Mouse (Mus musculus) midbrain, postnatal 0 days (tissue): Measurements from ENCODE around the gene Card10. TPM values are rescaled to one million over a fixed set of nuclear protein-coding genes. Genes with fewer than 3 reads are reported as not detected.

Experiments
- ATAC-seq: fragments of 200-750 bp; cut with Nextera tagmentation; 2 replicates; pipeline ENCODE4 v1.8.0; 2017; ENCODE audit warnings: moderate number of reproducible peaks, mild to moderate bottlenecking, moderate TSS enrichment, moderate library complexity; ENCODE audit not compliant: low FRiP score
- DNase-seq: peaks from one replicate; pipeline ENCODE4 v3.0.0-alpha.2; 2015; ENCODE audit warnings: low spot score
- H3K27ac ChIP-seq: fragments of 300-500 bp; sonication (generic); 2 replicates; pipeline ENCODE4 v1.5.1; 2014; ENCODE audit warnings: low read depth, mild to moderate bottlenecking, low read length, mixed read lengths
- H3K27me3 ChIP-seq: fragments of 300-500 bp; sonication (generic); 2 replicates; pipeline ENCODE4 v1.6.1; 2014; ENCODE audit warnings: low read length, control low read depth, mixed read lengths; ENCODE audit not compliant: insufficient read depth
- H3K36me3 ChIP-seq: fragments of 300-500 bp; sonication (generic); 2 replicates; pipeline ENCODE4 v1.6.1; 2014; ENCODE audit warnings: low read length, control low read depth, mixed read lengths; ENCODE audit not compliant: insufficient read depth
- H3K4me1 ChIP-seq: fragments of 300-500 bp; sonication (generic); 2 replicates; pipeline ENCODE4 v1.6.1; 2014; ENCODE audit warnings: mild to moderate bottlenecking, control low read depth, antibody characterized with exemption, low read length, mixed read lengths; ENCODE audit not compliant: insufficient read depth
- H3K4me2 ChIP-seq: fragments of 300-500 bp; sonication (generic); 2 replicates; pipeline ENCODE4 v1.6.1; 2014; ENCODE audit warnings: low read depth, mild to moderate bottlenecking, low read length, mixed read lengths; ENCODE audit not compliant: poor library complexity, severe bottlenecking
- H3K4me3 ChIP-seq: fragments of 300-500 bp; sonication (generic); 2 replicates; pipeline ENCODE4 v1.5.1; 2014; ENCODE audit warnings: low read depth, mild to moderate bottlenecking, low read length, moderate library complexity
- H3K9ac ChIP-seq: fragments of 300-500 bp; sonication (generic); replicated peaks from 2 replicates; pipeline ENCODE4 v1.6.1; 2014; ENCODE audit warnings: mild to moderate bottlenecking, low read length, moderate library complexity, mixed read lengths; ENCODE audit not compliant: poor library complexity, severe bottlenecking
- H3K9me3 ChIP-seq: fragments of 300-500 bp; sonication (generic); 2 replicates; pipeline ENCODE4 v1.6.1; 2016; ENCODE audit warnings: low read length, control low read depth
- CTCF ChIP-seq: IDR thresholded peaks from 2 replicates; pipeline ENCODE4 v1.5.1; 2016; ENCODE audit warnings: antibody characterized with exemption, mild to moderate bottlenecking
- WGBS: fragments of 180-500 bp; shearing (Covaris S2); extraction: QIAGEN DNeasy Blood & Tissue Kit; methylation state at CpG from one replicate; pipeline ENCODE4 v1.1.7; 2014; 5-methylcytosine and 5-hydroxymethylcytosine counted together
- polyA plus RNA-seq: library from polyadenylated mRNA; unstranded; fragments of >200 nt; fragmentation: Nextera tagmentation; extraction: Ambion mirVana; gene quantifications from 2 replicates; pipeline ENCODE4 v1.2.1, GENCODE M21; 2015
- total RNA-seq: library from RNA; depleted of rRNA; stranded (reverse); fragments of >200 nt; gene quantifications from 2 replicates; pipeline ENCODE4 v1.2.3, GENCODE M21; 2014

The Card10 gene
- total and polyA plus RNA-seq, 2 experiments from 2014 or later, result 0.71 to 2.5 TPM

DNA sequence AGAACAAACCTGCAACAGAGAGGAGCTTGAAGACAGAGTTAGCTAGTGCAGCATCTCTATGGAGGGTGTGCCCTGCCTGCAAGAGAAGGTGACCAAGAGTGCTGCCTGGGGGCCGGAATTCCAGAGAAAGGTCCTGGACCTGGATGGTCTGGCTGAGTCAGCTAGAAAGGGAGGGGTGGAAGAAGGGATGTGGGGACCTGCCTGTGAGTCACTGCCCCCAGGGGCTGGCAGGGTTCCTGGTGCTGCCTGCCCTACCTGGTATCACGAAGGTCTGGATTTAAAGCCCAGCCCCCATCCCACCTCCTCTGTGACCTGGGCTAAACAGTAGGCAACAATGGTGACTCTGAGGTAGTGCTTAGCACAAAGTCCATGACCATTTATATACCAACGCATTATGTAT is 4.3 kb upstream of the Card10 start:
- peaks cover 5% of the 10 kb centered on the region; the same call in 1 of the 2 replicates for H3K27me3 ChIP-seq
- H3K9ac ChIP-seq, result no peak overlapping the region
- no peak overlapping the region for H3K27ac ChIP-seq
- H3K4me1 ChIP-seq, result peaks cover 5% of the 10 kb centered on the region; the same call in 1 of the 2 replicates
- TF ChIP-seq CTCF, result no peak
- no peaks in the 10 kb centered on the region for H3K36me3 ChIP-seq
- no peak overlapping the region for H3K4me2 ChIP-seq
- WGBS, result 87% methylated on average over 3 of the region's 3 CpGs
- no peaks in the 10 kb centered on the region for H3K9me3 ChIP-seq
- H3K4me3 ChIP-seq, result no peak overlapping the region
- ATAC-seq (no peak), DNase-seq (no peak)

DNA sequence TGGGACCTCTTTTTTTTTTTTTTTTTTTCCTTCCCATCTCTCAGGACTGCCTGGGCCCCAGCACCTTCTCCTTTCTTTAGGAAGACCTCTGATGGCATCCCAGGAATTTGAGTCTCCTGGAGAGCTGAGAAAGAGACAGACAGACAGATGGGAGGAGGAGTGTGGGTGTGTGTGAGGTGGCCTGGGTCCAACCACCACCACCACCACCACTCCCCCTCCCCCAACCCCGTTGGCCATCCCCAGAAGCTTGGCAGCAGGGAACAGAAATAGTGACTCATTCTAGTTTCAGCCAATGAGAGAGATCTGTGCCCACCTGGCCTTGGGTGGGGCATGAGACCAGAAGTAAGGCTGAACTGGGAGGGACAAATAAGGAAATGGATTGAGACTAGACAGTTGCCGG is 3.8 kb upstream of the Card10 start:
- no peak overlapping the region for H3K4me2 ChIP-seq
- no peak overlapping the region for H3K27ac ChIP-seq
- no peak for ATAC-seq
- H3K4me3 ChIP-seq, result no peak overlapping the region
- no peak overlapping the region for H3K9ac ChIP-seq
- TF ChIP-seq CTCF, result no peak
- no peaks in the 10 kb centered on the region for H3K9me3 ChIP-seq
- peaks cover 7% of the 10 kb centered on the region for H3K27me3 ChIP-seq
- WGBS, result 47% methylated on average over 2 of the region's 2 CpGs
- no peak for DNase-seq
- peaks cover 5% of the 10 kb centered on the region for H3K4me1 ChIP-seq
- H3K36me3 ChIP-seq, result no peaks in the 10 kb centered on the region

DNA sequence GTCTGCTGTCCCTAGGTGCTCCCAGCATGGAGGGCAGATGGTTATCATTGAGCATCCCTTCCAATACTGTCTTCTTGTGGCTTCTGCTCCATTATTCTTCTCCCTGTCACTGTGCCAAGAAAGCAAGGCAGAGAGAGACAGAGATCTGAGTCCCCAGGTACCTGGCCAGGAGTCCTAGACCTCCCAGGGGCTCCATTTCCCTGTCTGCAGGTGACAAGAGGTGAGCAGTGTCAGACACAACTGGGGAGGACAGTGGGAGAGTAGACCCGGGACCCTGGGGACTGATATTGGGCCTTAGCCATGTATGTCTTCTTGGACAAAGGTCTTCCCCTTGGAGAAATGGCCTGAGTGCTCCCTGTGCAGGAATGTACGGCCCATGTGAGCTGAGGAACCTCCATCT is 2.5 kb upstream of the Card10 start:
- Histone ChIP-seq H3K27ac (no peak overlapping the region), H3K9me3 (no peaks in the 10 kb centered on the region), H3K9ac (no peak overlapping the region), H3K36me3 (no peaks in the 10 kb centered on the region), H3K27me3 (peaks cover 14% of the 10 kb centered on the region), H3K4me2 (no peak overlapping the region), H3K4me1 (peaks cover 5% of the 10 kb centered on the region), H3K4me3 (no peak overlapping the region)
- 67% methylated on average over 2 of the region's 2 CpGs for WGBS
- DNase-seq, result no peak
- no peak for ATAC-seq
- TF ChIP-seq CTCF, result no peak

DNA sequence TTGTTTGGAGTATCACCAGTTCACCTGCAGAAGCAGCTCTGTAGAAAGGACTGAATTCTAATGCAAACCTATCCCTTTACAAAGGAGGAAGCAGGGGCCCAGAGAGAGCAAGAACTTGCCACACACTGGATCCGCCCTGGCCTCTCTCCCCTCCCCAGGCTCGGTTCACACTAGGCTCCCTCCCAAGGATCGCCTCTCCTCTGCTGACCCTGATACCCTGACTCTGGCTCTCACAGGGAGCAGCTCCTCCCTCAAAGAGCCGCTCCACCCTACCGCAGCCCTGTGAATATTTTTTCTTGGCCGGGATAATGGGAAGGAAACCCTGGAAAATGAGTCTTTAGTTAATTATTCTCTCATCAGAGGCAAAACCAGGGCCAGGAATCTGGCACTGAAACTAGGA is 1.5 kb upstream of the Card10 start:
- ATAC-seq (no peak), DNase-seq (no peak)
- Histone ChIP-seq H3K27me3 (peaks cover 14% of the 10 kb centered on the region), H3K36me3 (no peaks in the 10 kb centered on the region), H3K4me3 (no peak overlapping the region), H3K9ac (no peak overlapping the region), H3K4me2 (no peak overlapping the region), H3K4me1 (peaks cover 5% of the 10 kb centered on the region), H3K27ac (no peak overlapping the region), H3K9me3 (no peaks in the 10 kb centered on the region)
- 13% methylated on average over 6 of the region's 6 CpGs for WGBS
- no peak for TF ChIP-seq CTCF

DNA sequence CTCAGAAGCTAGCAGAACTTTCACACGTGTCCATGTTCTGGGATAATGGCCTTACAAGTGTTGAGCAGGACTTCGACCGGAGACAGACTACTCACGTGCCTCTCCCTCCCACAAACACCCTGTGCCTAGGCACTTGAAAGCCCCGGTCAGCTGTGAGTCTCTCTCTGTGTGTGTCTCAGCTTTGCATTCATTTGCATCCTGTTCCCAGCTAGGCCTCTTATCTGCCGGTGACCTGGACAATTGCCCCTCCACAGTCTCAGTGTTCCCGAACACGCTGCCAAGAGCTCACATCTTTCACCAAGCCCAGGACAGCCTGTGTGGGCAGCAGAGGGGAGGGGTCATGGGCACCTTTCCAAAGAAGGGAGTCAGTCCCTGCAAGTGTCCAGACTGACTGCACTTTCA is 658 bp upstream of the Card10 start:
- Histone ChIP-seq H3K4me1 (peaks cover 5% of the 10 kb centered on the region), H3K36me3 (no peaks in the 10 kb centered on the region), H3K9ac (no peak overlapping the region), H3K27me3 (peaks cover 14% of the 10 kb centered on the region), H3K4me2 (no peak overlapping the region), H3K27ac (no peak overlapping the region), H3K4me3 (no peak overlapping the region), H3K9me3 (no peaks in the 10 kb centered on the region)
- no peak for DNase-seq
- no peak for TF ChIP-seq CTCF
- 6% methylated on average over 8 of the region's 8 CpGs for WGBS
- no peak for ATAC-seq

DNA sequence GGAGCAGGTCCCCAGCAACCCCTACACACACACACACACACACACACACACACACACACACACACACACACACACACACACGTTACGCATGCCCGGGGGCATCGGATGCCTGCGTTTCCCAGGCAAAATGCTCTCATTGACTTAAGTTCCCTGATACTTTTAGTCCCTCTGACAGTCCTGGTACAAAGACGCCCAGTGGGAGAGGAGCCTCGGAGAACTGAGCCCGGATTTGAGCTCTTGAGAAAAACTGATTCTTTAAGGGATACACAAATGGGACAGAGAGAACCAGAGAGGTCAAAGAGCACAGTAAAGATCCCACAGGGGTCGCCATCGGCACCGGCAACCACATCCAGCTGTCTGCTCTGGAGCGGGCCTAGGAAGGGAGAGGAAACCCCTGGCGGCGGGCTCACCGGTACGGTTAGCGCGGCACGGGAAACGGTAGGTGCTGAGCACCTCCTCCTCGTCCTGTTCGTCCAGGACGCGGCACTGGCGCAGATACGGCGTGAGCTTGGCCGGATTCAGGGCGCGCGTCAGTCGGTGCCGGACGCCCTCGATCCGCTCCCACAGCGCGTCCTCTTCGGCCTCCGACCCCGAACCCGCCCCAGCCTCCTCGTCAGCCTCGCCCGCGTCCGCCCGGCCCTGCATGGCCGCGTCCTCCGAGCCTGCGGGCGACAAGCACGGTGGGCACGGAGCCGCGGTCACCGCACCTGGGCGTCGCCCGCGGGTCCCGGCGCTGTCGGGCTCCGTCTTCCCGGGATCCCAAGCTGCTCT is 686 bp downstream of the Card10 start:
- peak overlapping the region; percentile 39; the same call in 1 of the 2 replicates for H3K9ac ChIP-seq

More for the DNA sequence above, 686 bp downstream of the Card10 start:
- Histone ChIP-seq H3K27me3 (peaks cover 14% of the 10 kb centered on the region), H3K4me2 (peak overlapping the region; percentile 86), H3K9me3 (no peaks in the 10 kb centered on the region), H3K27ac (no peak overlapping the region), H3K36me3 (no peaks in the 10 kb centered on the region), H3K4me1 (peaks cover 5% of the 10 kb centered on the region), H3K4me3 (peak overlapping the region; percentile 51)
- no peak for ATAC-seq
- no peak for DNase-seq
- WGBS, result 2% methylated on average over 59 of the region's 67 CpGs
- no peak; the same call in 1 of the 2 replicates for TF ChIP-seq CTCF
